Mouse (Mus musculus) T-cell, adult 66 days (primary cell): ENCODE measurements around the gene Gins3. TPM values are rescaled to one million over a fixed set of nuclear protein-coding genes. Genes with fewer than 3 reads are reported as not detected.

Experiments used
- total RNA-seq, 2 experiments: library from RNA; stranded (reverse); gene quantifications; 3 replicates in 1 of 2; 4 replicates in 1 of 2; pipeline ENCODE4 v1.2.4; 2023

Gins3 gene
- total RNA-seq = 1 to 10 TPM; 4.9 to 5.5 TPM

GRCm38 (mm10) chr8:95633262-95634062 is at the start of gene Gins3:
Gene Gins3, plus strand, starts transcription at chr8:95633453.

DNA sequence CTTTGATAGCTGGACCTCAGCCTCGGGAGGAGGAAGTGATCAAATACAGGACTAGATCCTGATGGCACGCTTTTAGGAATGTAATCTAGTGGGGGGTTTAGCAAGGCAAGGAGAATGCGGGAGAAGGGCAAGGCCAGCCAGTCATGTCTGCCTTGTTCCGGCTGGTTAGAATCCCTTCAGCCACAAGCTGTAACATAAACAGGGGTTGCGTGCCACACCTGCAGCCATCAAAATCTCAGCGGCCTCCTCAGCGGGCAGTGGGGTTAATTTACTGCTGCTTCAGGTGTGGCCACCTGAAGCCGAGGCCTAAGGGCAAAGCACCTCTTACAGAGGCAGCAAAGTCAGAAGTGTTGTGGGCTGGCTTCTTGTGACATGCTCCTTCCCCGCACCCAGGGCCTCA is 43.4 kb downstream of the Gins3 start, which contains the start of gene Ndrg4:
Gene Ndrg4, plus strand, starts transcription at position 350 of the 400 bp plus-strand sequence.

Other genes with a start within 250 kb of the Gins3 start
- 10 to 100 TPM; 42.0 to 44.2 TPM for gene Cfap20, start 198.6 kb upstream of the Gins3 start, total RNA-seq
- gene Csnk2a2, start 143.4 kb upstream of the Gins3 start, total RNA-seq = 10 to 100 TPM; 78.7 to 84.2 TPM
- not detected for gene Ccdc113, start 99.4 kb upstream of the Gins3 start, total RNA-seq
- gene Prss54, start 57.1 kb upstream of the Gins3 start, total RNA-seq = not detected
- 1 to 10 TPM in 1 of 2 experiments, not detected in 1; 1.1 TPM for gene Ndrg4, start 43.5 kb downstream of the Gins3 start, total RNA-seq
- gene Setd6, start 82.4 kb downstream of the Gins3 start, total RNA-seq = 10 to 100 TPM; 41.5 to 43.8 TPM
- 100 to 1,000 TPM; 317 TPM for gene Cnot1, start 174.0 kb downstream of the Gins3 start, total RNA-seq
- 100 to 1,000 TPM in 1 of 2 experiments, 10 to 100 TPM in 1; 85.1 to 101 TPM for gene Sap18b, start 191.9 kb downstream of the Gins3 start, total RNA-seq
- 10 to 100 TPM; 13.9 to 17.7 TPM for gene Slc38a7, start 220.1 kb downstream of the Gins3 start, total RNA-seq